Mouse (Mus musculus) bone marrow, adult 2 months (tissue): ENCODE measurements at regions not wholly inside any gene's neighbourhood (a gene's known extent, or its start where the extent isn't known, plus 50 kb on each side); places are given as distances from the start of the nearest gene placed in this dataset.

Experiments
- CTCF ChIP-seq: fragments of 200-500 bp; IDR thresholded peaks from 2 replicates; pipeline ENCODE4 v1.5.1; 2011; ENCODE audit warnings: low read length, control low read depth; ENCODE audit not compliant: control insufficient read depth, insufficient read depth
- POLR2A ChIP-seq: fragments of 200-500 bp; IDR thresholded peaks from 2 replicates; pipeline ENCODE4 v1.6.1; 2011; ENCODE audit warnings: low read depth, mild to moderate bottlenecking, control low read depth, low read length, borderline replicate concordance; ENCODE audit not compliant: control insufficient read depth

GRCm38 (mm10) chr4:89457861-89458260 is 147.0 kb upstream of the Cdkn2b start:
- no peak for TF ChIP-seq CTCF
- no peak for TF ChIP-seq POLR2A
